Mouse (Mus musculus) cortical plate, adult 2 months (tissue): Measurements from ENCODE around the gene Zfyve27.

Experiments
- CTCF ChIP-seq: fragments of 200-500 bp; IDR thresholded peaks from 2 replicates; pipeline ENCODE4 v1.5.1; 2011; ENCODE audit warnings: mild to moderate bottlenecking, control low read depth, low read length; ENCODE audit not compliant: insufficient read depth; ENCODE audit errors: extremely low read depth
- POLR2A ChIP-seq: fragments of 200-500 bp; IDR thresholded peaks from 2 replicates; pipeline ENCODE4 v1.6.1; 2011; ENCODE audit warnings: mild to moderate bottlenecking, low read length, control low read depth; ENCODE audit not compliant: insufficient read depth; ENCODE audit errors: extremely low read depth

DNA sequence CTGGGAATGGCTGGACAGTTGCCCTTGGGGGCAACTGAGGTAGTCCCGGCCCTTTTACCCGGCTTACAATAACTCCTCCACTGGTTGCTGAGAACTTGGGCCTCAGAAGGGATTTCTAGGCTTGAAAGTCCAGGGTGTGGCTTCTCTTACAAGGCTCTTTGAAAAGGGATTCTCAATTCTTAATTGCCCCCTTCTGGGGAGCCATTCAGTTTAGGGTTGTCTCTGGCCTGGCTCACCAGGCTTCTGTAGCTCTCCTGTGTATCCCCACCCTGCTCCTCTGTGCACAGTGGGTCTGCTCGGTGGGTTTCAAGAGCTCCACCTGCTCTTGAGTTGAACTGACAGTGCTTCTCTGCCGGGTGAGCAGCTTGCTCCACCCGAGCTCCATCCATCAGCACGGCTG lies 46.2 kb downstream of the Zfyve27 start:
- no peak for TF ChIP-seq CTCF
- TF ChIP-seq POLR2A, result no peak
